Mouse (Mus musculus) kidney, adult 2 months (tissue): Measurements from ENCODE around the gene Sirt2. TPM values are rescaled to one million over a fixed set of nuclear protein-coding genes. Genes with fewer than 3 reads are reported as not detected.

Experiments used
- DNase-seq: peaks from one replicate; pipeline ENCODE4 v3.0.0; 2021
- H3K27ac ChIP-seq: fragments of 200-500 bp; 2 replicates; pipeline ENCODE4 v1.5.1; 2012; ENCODE audit warnings: low read depth, low read length, control low read depth, inconsistent platforms; ENCODE audit not compliant: insufficient read depth
- H3K27me3 ChIP-seq: fragments of 200-500 bp; replicated peaks from 2 replicates; pipeline ENCODE4 v1.6.1; 2012; ENCODE audit warnings: mild to moderate bottlenecking, moderate library complexity, low read length, inconsistent platforms; ENCODE audit not compliant: control insufficient read depth, insufficient read depth
- H3K36me3 ChIP-seq: fragments of 200-500 bp; 2 replicates; pipeline ENCODE4 v1.6.1; 2012; ENCODE audit warnings: mild to moderate bottlenecking, moderate library complexity, low read length, inconsistent platforms; ENCODE audit not compliant: control insufficient read depth, insufficient read depth
- H3K4me1 ChIP-seq: fragments of 200-500 bp; 2 replicates; pipeline ENCODE4 v1.6.1; 2011; ENCODE audit warnings: low read length; ENCODE audit not compliant: control insufficient read depth, insufficient read depth
- H3K4me3 ChIP-seq: fragments of 200-500 bp; 2 replicates; pipeline ENCODE4 v1.5.1; 2011; ENCODE audit warnings: mild to moderate bottlenecking, low read depth, low read length, control low read depth; ENCODE audit not compliant: insufficient read depth
- CTCF ChIP-seq: fragments of 200-500 bp; conservative IDR thresholded peaks from 2 replicates; pipeline ENCODE4 v1.5.1; 2011; ENCODE audit warnings: low read depth, mild to moderate bottlenecking, control low read depth, low read length, moderate library complexity, mixed read lengths; ENCODE audit not compliant: insufficient read depth, insufficient read length
- POLR2A ChIP-seq: fragments of 200-500 bp; IDR thresholded peaks from one replicate; pipeline ENCODE4 v1.6.1; 2011; ENCODE audit warnings: low read depth, low read length, control low read depth
- WGBS: fragments of 180-500 bp; shearing (Covaris S2); methylation state at CpG from one replicate; pipeline ENCODE4 v1.1.7; 2018; 5-methylcytosine and 5-hydroxymethylcytosine counted together
- polyA plus RNA-seq: library from polyadenylated mRNA; depleted of rRNA; stranded (reverse); fragments of >200 nt; gene quantifications from 2 replicates; pipeline ENCODE4 v1.2.3, GENCODE M21; 2012; rRNA removed

Sirt2 gene
- 99.8 and 103 TPM in 2 replicates for polyA plus RNA-seq

- Histone ChIP-seq H3K27me3 (no peaks in the 10 kb centered on the region), H3K4me1 (peaks cover 10% of the 10 kb centered on the region; the same call in 1 of the 2 replicates), H3K27ac (peak within 1 kb of the TSS; percentile 69), H3K4me3 (peak within 1 kb of the TSS; percentile 98), H3K36me3 (no peaks in the 10 kb centered on the region)
- peak; percentile 100 for DNase-seq
- WGBS = under 1% methylated on average over 45 of the region's 45 CpGs
- peak; percentile 11 for TF ChIP-seq POLR2A
- TF ChIP-seq CTCF = no peak
Measured at GRCm38 (mm10) chr7:28766173-28766879, at the start of gene Sirt2. Gene Sirt2 (plus strand): TSS chr7:28766735.

GRCm38 (mm10) chr7:28717726-28718125 lies 48.8 kb upstream of the Sirt2 start:
- Histone ChIP-seq H3K27me3 (no peaks in the 10 kb centered on the region), H3K4me1 (no peaks in the 10 kb centered on the region), H3K27ac (no peak overlapping the region), H3K36me3 (no peaks in the 10 kb centered on the region), H3K4me3 (no peak overlapping the region)
- 86% methylated on average over 10 of the region's 10 CpGs for WGBS
- TF ChIP-seq CTCF (no peak), POLR2A (no peak)
- no peak for DNase-seq

- H3K4me1 ChIP-seq = no peaks in the 10 kb centered on the region
- no peaks in the 10 kb centered on the region for H3K36me3 ChIP-seq
- H3K4me3 ChIP-seq = no peak overlapping the region
- DNase-seq = no peak
- H3K27me3 ChIP-seq = no peaks in the 10 kb centered on the region
- TF ChIP-seq CTCF = no peak
- no peak for TF ChIP-seq POLR2A
- 37% methylated on average over 4 of the region's 4 CpGs for WGBS
- H3K27ac ChIP-seq = no peak overlapping the region
Measured at GRCm38 (mm10) chr7:28719159-28719558, 47.4 kb upstream of the Sirt2 start.

GRCm38 (mm10) chr7:28719650-28720049 lies 46.9 kb upstream of the Sirt2 start:
- no peaks in the 10 kb centered on the region for H3K27me3 ChIP-seq
- TF ChIP-seq POLR2A (no peak), CTCF (no peak)
- no peaks in the 10 kb centered on the region for H3K36me3 ChIP-seq
- no peak overlapping the region for H3K27ac ChIP-seq
- no peaks in the 10 kb centered on the region for H3K4me1 ChIP-seq
- no peak overlapping the region for H3K4me3 ChIP-seq
- DNase-seq = no peak
- 79% methylated on average over 2 of the region's 2 CpGs for WGBS

GRCm38 (mm10) chr7:28720753-28721537 lies 45.6 kb upstream of the Sirt2 start:
- Histone ChIP-seq H3K4me1 (no peaks in the 10 kb centered on the region), H3K27ac (no peak overlapping the region)
- WGBS = 89% methylated on average over 3 of the region's 3 CpGs

GRCm38 (mm10) chr7:28722079-28722478 lies 44.5 kb upstream of the Sirt2 start:
- no peak overlapping the region for H3K4me3 ChIP-seq
- no peaks in the 10 kb centered on the region for H3K27me3 ChIP-seq
- TF ChIP-seq CTCF (0 out of 2 replicates have a peak, but pooled peaks have one; percentile 14), POLR2A (no peak)
- 94% methylated on average over 7 of the region's 7 CpGs for WGBS
- H3K27ac ChIP-seq = no peak overlapping the region
- no peak for DNase-seq
- H3K36me3 ChIP-seq = no peaks in the 10 kb centered on the region
- no peaks in the 10 kb centered on the region for H3K4me1 ChIP-seq

More at GRCm38 (mm10) chr7:28720753-28721537, 45.6 kb upstream of the Sirt2 start:
- TF ChIP-seq CTCF (no peak), POLR2A (no peak)
- Histone ChIP-seq H3K4me3 (no peak overlapping the region), H3K27me3 (no peaks in the 10 kb centered on the region), H3K36me3 (no peaks in the 10 kb centered on the region)
- DNase-seq = no peak

GRCm38 (mm10) chr7:28724613-28725012 lies 41.9 kb upstream of the Sirt2 start:
- TF ChIP-seq POLR2A (no peak), CTCF (no peak)
- 90% methylated on average over 2 of the region's 2 CpGs for WGBS
- Histone ChIP-seq H3K36me3 (no peaks in the 10 kb centered on the region), H3K27me3 (no peaks in the 10 kb centered on the region), H3K4me3 (no peak overlapping the region), H3K4me1 (no peaks in the 10 kb centered on the region), H3K27ac (no peak overlapping the region)
- DNase-seq = no peak
